Mouse (Mus musculus): Measurements from ENCODE around the gene Camk2d. TPM values are rescaled to one million over a fixed set of nuclear protein-coding genes. Genes with fewer than 3 reads are reported as not detected.

Camk2d gene
- polyA plus RNA-seq (2017; shearing (Covaris generic)): 10 to 100 TPM; 62.2 to 75.6 TPM

DNA sequence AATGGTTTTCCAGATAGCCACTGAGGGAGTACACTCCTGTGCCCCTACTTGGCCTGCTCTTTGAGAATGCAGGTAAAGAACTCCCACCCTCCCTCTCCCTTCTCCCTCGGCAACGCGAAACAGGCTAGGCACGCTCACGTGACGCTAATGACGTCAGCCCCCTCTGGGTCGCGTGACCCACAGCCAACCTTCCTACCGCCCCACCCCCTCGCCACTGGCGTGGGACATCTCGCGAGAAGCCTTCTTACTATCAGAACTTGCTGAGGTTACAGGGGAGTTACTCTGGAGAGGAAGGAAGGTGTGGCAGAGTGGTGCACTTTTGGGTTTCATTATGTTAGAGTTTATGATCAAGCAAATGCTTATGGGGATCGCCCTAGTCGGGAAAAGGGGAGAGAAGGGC, at the start of gene Camk2d:
Gene Camk2d, plus strand, starts transcription at position 217 of the 400 bp plus-strand sequence.
- peak; percentile 87 for ATAC-seq

DNA sequence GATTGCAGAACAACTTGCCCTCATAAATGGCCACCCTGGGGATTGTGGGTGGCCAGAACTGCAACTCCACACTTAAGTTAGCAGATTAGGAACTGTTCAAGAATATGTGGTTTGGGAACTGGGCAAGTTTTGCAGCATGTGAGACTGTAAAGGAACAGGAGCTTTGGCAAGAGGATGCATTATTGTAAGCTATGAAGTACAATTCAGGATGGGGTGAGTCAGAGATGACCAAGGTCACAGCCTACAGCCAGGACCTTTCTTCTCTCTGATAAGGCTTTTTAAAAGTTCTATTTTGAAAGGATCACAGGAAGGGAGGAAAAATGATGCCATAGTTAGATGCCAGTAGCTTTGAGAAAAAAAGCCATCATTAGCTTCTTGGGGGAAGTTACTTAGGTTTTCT, 48.2 kb upstream of the Camk2d start:
- no peak for ATAC-seq

DNA sequence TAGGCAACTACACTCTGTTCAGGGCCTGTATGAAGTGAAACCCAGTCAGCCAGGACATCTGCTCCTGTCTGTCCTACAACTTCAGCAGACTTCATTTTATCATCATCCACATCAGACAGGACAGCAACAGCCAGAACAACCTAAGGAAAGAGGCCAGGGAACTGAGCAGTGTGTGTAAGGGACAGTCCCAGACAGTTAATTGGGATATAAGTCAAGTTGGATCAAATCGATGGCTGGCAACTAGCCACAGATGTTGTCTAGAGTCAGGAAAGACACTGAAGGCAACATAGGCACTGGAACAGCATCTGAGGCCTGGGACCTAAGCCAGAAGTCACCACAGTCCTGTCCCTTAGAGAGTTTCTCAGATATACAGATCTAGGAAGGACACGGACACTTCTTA, 32.5 kb upstream of the Camk2d start:
- no peak for ATAC-seq

GRCm38 (mm10) chr3:126570628-126571027, 25.5 kb upstream of the Camk2d start:
- ATAC-seq: peak; percentile 68

DNA sequence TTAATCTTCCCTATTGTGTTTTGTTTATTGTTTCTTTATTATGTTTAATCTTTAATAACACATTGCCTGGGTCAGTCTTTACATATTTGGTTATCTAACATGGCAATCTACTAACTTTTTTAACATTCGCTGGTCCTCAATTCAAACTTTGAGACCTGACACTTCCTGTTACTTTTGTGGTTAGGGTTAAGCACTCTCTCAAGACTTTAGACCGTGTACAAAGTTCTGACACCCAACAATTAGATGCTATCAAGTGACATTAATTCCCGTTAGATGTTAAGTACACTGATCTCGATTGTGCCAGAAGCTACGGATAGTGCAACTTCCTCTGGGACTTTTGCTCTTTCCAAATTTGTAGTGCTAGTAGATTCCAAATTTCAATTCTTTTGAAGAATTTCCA, 23.2 kb upstream of the Camk2d start:
- ATAC-seq: peak; percentile 59

DNA sequence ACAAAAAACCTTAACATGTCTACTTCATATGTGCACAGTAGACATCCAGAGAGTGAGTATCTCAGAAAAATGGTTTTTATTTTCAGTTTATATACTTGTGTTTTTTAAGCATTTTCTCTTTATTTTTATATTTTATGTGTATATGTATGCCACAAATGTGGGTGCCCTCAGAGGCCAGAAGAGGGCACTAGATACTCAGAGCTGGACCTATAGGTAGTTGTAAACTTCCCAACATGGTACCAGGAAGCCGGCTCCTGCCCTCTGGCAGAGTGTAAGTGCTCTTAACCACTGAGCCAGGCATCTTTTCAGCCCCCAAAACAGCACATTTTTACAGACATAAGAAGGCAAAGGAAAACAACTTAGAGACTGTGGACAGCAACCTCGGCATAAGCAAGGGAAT, 20.2 kb upstream of the Camk2d start:
- ATAC-seq: peak; percentile 50

DNA sequence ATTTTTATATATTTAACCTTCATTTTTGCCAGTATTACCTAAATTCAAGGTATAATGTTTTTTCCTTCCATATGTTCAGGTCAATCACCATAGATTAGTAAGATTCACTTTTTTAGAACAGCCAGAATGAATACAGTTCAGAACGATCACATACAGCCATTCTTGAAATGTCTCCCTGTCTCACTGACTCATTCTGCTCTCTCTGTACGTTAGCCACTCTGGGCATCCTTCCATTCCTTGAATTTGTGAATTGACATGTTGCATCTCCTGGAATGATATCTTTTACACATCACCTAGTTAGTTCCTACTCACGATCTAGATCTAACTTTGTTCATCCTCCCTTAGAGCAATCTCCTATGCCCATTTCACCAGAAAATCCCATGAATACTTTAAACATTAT, 10.0 kb upstream of the Camk2d start:
- ATAC-seq: no peak

DNA sequence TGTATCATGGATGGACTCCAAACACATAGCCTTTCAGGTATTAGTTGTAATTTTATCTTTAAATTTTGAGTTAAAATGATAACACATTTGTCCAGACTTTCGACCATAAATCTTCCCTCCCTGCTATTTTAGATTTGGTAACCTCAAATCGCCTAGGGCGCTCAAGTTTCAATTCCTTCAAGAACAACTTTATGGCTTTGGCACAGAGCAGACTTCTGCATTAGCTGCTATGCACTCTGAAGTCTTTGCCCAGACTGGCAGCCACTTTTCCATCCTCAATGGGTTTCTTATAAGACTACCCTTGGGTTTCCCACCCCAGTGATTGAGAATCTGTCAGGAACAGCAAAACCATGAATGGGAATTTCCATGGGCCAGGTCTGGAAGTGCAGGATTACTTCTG, 8.6 kb upstream of the Camk2d start:
- no peak for ATAC-seq

DNA sequence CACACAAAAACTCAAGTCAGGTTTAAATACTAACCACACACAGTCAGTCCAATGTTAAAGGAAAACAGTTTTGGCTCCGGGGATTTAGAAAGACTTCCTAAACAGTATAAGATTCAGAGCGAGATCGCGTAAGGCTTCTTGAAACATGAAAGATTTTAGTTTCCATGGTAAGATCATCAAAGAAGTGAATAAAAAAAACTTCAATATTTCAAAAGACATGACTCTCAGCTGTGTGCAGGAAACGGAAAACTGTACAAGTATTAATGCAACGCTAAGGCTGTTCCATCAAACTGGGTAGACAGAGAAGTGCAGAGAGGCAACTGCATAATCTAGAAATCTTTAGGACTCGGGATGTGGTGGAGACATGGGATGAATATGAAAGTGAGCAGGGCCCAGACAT, 6.5 kb upstream of the Camk2d start:
- peak; percentile 85 for ATAC-seq

- no peak for ATAC-seq
Measured at GRCm38 (mm10) chr3:126595456-126595855, 646 bp upstream of the Camk2d start.

DNA sequence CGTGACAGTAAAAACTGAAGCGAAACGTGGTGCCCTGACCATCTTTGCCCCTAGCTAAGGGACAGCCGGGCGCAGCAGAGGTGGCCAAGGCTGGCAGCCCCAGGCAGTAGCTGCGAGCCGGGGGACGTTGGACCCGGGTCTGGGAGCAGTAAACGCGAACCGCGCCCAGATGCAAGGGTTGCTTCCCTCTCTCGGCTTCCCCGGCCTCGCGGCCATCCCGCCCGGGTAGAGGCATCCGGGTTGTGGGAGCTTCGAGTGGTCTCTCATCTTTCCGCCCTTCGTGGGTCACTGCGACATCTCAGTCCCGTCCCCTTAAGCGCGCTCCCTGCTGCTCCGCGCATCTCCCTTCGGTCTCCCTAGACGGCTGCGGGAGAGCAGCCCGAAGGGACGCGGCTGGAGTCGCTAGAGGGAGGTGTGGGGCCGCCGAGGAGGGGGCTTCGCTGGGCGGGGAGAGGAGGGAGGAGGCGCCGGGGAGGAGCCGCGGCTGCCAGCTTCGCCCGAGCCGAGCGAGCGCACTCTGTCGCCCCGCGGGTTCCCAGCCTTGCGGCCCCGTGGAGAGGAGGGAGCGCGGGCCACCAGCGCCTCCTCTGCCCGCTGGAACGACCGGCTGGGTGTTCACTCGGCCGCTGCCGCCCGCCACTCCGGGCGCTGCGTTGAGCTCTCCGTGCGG, 524 bp downstream of the Camk2d start:
- peak; percentile 50 for ATAC-seq

DNA sequence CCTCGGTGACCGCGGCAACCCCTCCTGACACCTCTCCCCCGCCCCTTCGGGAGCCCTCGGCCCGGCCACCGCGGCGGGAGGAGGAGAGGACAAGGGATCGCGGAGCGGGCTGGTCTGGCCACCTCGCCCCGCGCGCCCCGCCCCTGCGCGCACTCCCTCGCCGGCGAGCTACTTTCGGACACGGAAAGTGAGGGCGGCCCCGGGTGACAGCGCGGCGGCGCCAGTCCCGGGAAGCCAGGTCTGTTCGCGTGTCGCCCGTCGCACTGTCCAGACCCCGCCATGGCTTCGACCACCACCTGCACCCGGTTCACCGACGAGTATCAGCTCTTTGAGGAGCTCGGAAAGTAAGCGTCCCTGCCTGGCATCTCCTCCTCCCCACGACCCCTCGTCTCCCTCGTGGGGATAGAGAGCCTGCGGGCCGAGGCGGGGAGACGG, 1.1 kb downstream of the Camk2d start:
- ATAC-seq: peak; percentile 6

DNA sequence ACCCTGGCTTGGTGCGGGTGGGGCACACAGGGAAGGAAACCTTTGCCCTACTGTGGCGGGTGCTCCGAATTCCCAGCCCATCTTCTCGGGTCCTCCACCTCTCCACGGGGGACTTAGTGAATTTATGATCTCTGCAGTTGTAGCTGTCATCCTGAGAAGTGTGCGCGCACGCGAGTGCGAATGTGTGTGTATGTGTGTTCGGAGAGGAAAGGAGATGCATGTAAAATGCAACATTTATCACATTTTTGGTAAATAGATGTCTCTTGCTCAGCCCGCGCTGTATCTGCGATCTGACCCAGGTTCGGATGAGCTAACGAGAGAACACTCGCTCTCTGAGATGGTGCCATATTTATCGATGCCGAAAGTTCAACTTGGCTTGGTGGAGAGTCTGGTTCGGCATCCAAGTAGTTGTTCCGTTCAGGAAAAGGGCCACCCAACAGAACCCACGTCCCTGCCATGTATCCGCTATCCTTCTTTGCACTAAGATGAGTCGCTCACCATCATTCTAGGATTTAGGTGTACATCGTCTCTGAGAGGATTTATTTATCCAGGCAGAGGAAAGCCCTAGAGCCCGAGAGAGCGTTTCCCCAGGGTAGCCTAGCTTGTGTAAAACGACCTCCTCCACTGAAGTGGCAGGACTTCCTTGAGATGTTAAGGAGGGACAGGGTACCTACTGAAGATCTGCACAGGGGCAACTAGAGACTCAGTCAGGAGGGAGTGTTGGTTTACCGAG, 1.7 kb downstream of the Camk2d start:
- peak; percentile 4 for ATAC-seq

- peak; percentile 2 for ATAC-seq
Measured at GRCm38 (mm10) chr3:126598329-126598676, 2.2 kb downstream of the Camk2d start.

DNA sequence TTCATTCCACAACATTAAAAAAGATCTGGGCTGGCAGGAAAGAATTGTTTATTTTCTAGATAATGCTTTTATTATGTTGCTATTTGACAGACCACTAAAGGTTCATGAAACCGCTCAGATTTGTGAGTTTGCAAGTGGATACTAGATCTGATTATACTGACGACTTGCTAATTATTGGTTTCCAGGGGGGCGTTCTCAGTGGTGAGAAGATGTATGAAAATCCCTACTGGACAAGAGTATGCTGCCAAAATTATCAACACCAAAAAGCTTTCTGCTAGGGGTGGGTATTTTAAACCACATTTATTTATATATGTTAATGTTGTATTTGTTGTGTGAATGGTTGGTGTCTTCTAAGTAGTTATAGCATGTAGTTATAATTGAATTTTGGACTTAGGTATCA, 2.8 kb downstream of the Camk2d start:
- ATAC-seq: no peak

DNA sequence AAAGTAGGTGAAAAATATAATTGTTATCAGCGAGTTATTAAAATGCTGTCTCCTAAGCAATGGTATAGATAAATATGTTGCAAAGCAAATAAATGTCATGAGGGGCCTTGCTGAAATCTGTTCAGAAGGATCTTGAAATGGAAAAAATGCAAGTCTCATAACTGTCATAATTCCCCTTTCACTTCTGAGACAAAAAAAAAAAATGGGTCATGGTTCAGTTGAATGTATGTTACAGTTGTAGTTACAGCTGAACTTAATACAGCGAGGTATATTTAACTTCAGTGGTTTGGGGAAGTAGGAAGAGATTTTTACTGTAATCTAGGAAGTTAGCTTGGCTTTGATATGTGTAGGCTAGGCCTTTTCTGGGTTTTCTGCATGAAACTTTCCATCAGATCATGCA, 3.2 kb downstream of the Camk2d start:
- ATAC-seq: no peak

- no peak for ATAC-seq
Measured at GRCm38 (mm10) chr3:126599936-126600335, 3.8 kb downstream of the Camk2d start.

DNA sequence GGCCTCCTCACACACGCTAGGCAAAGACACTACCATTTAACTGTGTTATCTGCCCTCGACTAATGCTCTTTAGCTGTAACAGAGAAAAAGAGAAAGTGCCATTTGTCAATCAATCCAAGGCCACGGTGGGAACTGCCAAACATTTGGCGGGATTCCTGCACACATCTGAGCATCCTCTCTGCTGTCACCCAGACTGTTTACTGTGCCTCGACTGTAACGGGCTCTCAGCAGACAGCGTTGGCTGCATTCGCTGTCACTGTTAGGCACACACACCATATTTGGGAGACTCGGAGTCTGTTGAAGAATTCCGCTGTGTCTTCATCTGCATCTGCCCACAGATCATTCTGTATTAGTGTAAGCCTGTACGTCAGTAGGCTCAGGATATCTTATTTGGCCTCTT, 6.7 kb downstream of the Camk2d start:
- no peak for ATAC-seq

GRCm38 (mm10) chr3:126604656-126605434, 8.7 kb downstream of the Camk2d start:
- no peak for ATAC-seq

GRCm38 (mm10) chr3:126609310-126609709, 13.2 kb downstream of the Camk2d start:
- ATAC-seq: peak; percentile 44

DNA sequence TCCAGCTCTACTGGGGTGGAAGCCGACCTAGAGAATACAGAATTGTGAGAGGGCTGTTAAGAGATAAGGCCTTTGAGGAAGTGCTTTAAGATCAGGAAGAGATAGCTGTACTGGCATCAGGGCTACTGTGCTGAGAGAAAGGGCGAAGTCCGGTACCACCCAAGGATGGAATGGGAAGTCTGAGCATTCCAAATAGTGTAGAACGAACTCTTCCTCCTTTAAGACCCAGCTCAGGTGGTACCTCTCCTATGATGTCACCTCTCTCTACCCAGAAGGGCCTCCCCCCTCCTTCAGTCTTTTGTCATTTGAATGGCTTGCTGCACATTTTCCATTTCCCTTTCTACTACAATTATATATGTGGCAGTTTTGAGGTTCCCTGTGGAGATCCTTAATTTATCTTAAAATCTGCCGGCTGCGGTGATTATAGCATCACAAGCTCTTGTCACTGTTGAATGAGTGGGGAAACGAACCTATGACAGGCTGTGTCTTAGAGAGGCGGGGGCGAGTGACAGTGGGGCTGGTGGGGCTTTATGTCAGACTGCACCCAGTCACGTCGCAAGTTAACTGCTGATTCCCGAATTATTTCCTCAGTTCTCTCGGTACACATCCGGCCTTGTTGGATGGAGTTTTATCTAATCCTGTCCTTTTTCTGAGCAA, 13.8 kb downstream of the Camk2d start:
- ATAC-seq: peak; percentile 77

- ATAC-seq: no peak
Measured at GRCm38 (mm10) chr3:126611624-126612023, 15.5 kb downstream of the Camk2d start.
